16 mouse cellular contexts compared by ENCODE assay signal in genomic region chr5:72285077-72285476, GRCm38 (mm10).
"Had no signal": no experiment of that assay in that cellular context is flagged by ENCODE, and none has a peak within 500 bp of the region (broad histone marks: within the 10 kb centered on the region; RNA-seq: fewer than 3 reads in every experiment).

No protein-coding gene starts in this region.

- H3K9ac ChIP-seq: neural tube, embryonic 12.5 days; neural tube, embryonic 13.5 days; neural tube, embryonic 15.5 days; stomach, embryonic 15.5 days had no signal

- H3K4me2 ChIP-seq: neural tube, embryonic 12.5 days; neural tube, embryonic 13.5 days; neural tube, embryonic 15.5 days; stomach, embryonic 15.5 days had no signal

- H3K9me3 ChIP-seq: neural tube, embryonic 12.5 days; neural tube, embryonic 13.5 days; neural tube, embryonic 15.5 days; stomach, embryonic 15.5 days had no signal

- DNase-seq: retina, postnatal 1 day; right cerebral cortex, adult 18-20 months; right cerebral cortex, postnatal 14 days; right cerebral cortex, postnatal 25 days; right cerebral cortex, postnatal 4 days; spleen, adult 18-20 months; thymus, adult 18-20 months; thymus, adult 2 months; thymus, postnatal 14 days; thymus, postnatal 25 days; thymus, postnatal 36 days; thymus, postnatal 4 days had no signal

- H3K27me3 ChIP-seq: neural tube, embryonic 12.5 days; neural tube, embryonic 13.5 days; neural tube, embryonic 15.5 days; stomach, embryonic 15.5 days had no signal

- H3K4me3 ChIP-seq: neural tube, embryonic 12.5 days; neural tube, embryonic 13.5 days; neural tube, embryonic 15.5 days; stomach, embryonic 15.5 days had no signal

- H3K4me1 ChIP-seq: neural tube, embryonic 12.5 days; neural tube, embryonic 15.5 days had no signal

- H3K27ac ChIP-seq: neural tube, embryonic 12.5 days; neural tube, embryonic 13.5 days; neural tube, embryonic 15.5 days; stomach, embryonic 15.5 days had no signal
